Mouse (Mus musculus) layer of hippocampus, postnatal 25 days (tissue): ENCODE measurements around the gene Rap2a. TPM values are rescaled to one million over a fixed set of nuclear protein-coding genes. Genes with fewer than 3 reads are reported as not detected.

Source experiments
- DNase-seq, 2 experiments: peaks; one replicate each; pipeline ENCODE4 v3.0.0; 2022; ENCODE audit warnings: mixed read lengths in 2 of 2, low spot score in 1 of 2; ENCODE audit errors: extremely low spot score in 1 of 2
- total RNA-seq, 2 experiments: library from RNA; stranded (reverse); gene quantifications; 2 replicates each; pipeline ENCODE4 v1.2.3; 2021

Rap2a gene
- total RNA-seq, 2 experiments from 2014 or later: 86.8 to 92.6 TPM

DNA sequence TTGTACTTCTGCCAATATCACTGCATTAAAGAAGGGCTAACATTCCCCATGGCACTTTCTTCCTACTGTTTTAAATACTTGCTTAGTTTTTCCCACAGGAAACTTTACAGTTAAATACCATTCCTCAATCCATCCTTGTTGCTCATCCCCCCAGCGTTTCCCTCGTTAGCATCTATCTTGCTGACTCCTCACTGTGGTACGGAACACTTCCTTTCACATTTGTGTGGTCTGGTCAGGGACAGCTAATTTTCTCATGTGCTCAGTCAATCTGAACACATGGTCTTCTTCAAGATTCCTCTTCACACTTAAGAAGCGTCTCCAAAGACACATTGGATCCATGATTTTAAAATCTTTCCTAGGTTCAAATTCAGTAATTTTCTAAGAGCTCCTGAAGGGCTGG, 57.2 kb downstream of the Rap2a start:
- no peak for DNase-seq

DNA sequence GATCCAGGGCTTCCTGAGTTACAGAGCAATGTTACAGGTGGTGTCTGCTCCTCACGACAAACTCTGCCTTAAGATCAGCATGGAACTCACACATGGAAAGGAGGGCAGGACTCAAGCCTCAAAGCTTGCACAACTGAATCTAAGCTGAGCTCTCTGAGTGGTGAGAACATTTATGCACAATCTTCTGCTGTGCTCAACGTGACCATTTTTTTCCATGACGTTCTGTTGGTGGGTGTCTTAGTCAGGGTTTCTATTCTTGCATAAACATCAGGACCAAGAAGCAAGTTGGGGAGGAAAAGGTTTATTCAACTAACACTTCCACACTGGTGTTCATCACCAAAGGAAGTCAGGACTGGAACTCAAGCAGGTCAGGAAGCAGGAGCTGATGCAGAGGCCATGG, 57.7 kb downstream of the Rap2a start:
- DNase-seq: no peak

DNA sequence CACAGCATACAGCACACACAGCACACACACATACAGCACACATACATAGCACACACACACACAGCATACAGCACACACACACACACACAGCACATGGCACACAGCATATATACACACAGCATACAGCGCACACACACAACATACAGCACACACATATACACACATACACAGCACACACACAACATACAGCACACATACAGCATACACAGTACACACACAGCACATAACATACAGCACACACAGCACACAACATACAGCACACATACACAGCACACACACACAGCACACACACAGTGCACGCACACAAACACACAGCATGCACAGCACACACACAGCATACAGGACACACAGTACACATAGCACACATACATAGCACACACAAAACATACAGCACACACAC, 60.9 kb downstream of the Rap2a start:
- DNase-seq: no peak

DNA sequence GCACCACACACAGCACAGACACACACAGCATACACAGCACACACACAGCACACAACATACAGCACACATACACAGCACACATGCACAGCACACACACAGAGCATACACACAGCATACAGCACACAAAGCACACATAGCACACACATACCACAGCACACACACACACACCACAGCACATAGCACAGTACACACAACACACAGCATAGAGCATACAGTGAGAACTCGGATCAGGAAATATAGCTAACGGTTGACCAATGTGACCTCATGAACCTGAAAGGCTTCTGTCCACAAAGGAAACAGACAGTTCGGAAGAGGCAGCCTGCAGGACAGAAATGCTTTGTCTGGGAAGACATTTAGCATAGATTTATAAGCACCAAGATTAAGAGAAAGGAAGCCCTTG, 61.4 kb downstream of the Rap2a start:
- no peak for DNase-seq

DNA sequence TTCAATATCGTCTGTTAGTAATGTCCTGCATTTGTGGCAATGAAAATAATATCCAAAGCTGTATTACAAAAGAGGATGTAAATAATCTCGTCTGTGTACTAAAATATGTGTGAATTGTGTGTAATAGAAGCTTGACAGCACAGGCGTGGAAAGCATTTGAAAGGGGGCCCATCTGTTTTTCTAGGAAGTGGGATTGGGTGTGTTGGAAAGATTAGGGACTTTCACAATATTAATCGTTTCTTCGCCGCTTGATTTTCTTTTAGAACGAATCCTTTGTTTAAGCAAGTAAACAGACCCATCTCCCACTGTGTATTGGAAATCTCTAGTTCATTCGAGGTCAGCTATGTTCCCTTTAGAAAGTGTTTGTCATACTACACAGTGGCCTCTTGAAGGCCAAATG, 64.2 kb downstream of the Rap2a start:
- DNase-seq: no peak

DNA sequence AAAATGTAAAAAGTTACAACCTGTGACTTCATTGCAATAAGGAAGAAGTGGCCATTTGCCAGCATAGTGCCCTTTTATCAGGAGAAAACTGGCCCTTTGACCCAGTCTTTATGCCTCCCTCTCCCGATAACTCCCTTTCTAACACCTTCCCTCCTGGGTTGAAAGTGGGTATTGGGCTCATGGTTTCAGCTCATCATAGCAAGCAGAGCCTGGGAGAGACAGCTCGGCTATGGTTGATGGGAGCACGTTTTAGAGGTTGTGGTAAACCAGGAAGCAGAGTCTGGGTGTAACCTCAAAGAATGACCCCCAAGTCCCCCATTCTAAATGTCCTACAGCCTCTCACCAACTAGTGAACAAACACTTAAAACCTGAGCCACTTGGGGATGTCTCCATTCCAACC, 64.7 kb downstream of the Rap2a start:
- DNase-seq: no peak

DNA sequence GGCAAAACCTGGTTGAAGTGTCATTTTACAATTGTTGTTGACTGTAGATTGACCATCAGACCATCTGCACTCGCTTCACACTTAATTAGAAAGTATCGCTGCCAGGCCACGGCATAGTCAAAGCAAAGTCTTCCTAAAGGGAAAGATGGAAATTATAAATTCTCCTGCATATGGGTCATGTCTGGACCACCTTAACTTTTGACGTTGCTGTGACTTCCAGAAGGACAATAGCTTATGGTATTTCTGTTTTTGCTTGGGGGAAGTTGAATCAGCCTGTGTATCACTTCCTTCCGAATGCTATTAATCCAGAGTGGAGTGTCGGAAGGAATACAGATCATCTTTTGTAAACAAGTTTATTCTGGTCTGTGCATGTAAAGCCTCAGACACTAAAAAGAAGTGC, 65.6 kb downstream of the Rap2a start:
- DNase-seq: no peak

DNA sequence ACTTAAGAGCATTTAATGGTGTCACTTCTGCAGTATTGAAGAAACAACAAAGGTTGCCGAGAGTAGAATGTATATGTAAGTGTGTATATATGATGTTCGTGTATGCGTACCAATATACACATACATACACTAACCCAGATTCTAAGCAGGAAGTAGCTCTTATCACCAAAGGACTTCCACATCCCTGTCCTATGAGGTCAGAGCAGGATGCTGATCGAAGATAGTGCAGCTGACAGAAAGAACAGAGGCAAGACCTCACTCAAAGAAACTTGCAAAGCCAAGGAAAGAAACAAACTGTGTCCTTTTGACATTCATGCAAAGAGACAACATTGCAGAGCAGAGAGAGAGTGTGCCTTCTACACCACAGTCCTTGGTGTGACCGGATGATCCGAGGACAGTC, 66.3 kb downstream of the Rap2a start:
- no peak for DNase-seq

DNA sequence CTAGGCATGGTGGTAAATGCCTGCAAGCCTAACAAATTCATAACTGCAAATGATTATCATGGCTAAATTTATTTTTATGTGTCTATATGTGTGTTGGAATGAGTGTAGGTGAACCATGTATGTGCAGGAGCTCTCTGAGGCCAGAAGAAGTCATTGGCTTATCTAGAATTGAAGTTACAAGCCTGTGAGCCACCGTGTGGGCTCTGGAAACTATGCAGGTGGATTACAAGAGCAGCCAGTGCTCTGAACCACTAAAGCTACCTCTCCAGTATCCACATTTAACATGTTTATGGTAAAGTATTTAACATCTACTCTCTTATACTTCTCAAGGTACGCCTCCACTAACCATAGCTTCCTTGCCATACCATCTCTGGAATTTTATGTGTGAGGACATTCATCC, 66.7 kb downstream of the Rap2a start:
- DNase-seq: no peak

Other genes starting within 250 kb of the Rap2a start
- 100 to 1,000 TPM; 230 to 238 TPM for gene Mbnl2, start 202.8 kb upstream of the Rap2a start, total RNA-seq